Mouse (Mus musculus): Measurements from ENCODE around the gene Gm20503. TPM values are rescaled to one million over a fixed set of nuclear protein-coding genes. Genes with fewer than 3 reads are reported as not detected.

Gm20503 gene
- total and polyA plus RNA-seq, 3 experiments: 3.3 TPM; not detected in 2

DNA sequence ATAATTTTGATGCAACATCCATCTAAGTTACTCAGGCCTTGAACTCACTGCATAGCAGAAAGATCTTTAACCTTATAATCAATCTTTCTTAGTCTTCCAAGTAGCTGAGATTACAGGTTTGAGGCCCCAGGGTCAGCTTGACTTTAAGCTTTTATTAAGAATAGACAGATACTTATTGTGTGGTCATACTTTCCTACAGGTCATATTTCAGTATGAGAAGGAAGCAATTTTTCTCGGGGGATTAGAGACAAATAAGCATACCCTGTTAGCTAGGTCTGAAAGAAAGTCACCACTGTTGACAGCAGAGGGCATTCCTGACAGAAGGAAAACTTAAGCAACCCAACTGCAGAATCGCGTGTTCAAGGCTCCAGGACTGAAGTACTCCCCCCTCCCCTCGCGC, 5.0 kb downstream of the Gm20503 start:
- no peak for TF ChIP-seq RCOR1 (IDR thresholded peaks at IDR 0.05; ENCODE audit: low read depth, low read length)
- no peak for TF ChIP-seq POLR2AphosphoS5 (IDR thresholded peaks at IDR 0.05; ENCODE audit: borderline replicate concordance, low read depth, low read length)
- no peak for TF ChIP-seq POLR2A (IDR thresholded peaks at IDR 0.05; ENCODE audit: control insufficient read depth in 1 of 2, insufficient read depth in 1 of 2, low read depth in 1 of 2, low read length in 2 of 2, poor library complexity in 1 of 2)
- TF ChIP-seq MEF2A (IDR thresholded peaks at IDR 0.05; ENCODE audit: extremely low read depth, insufficient replicate concordance, low read depth, low read length, poor library complexity, severe bottlenecking): no peak
- no peak for TF ChIP-seq SMC3 (IDR thresholded peaks at IDR 0.05; ENCODE audit: low read depth, low read length)
- TF ChIP-seq EP300 (IDR thresholded peaks at IDR 0.05; ENCODE audit: low read depth in 1 of 2, low read length in 2 of 2): no peak
- TF ChIP-seq UBTF (IDR thresholded peaks at IDR 0.05; ENCODE audit: borderline replicate concordance, insufficient read depth, low read depth, low read length): no peak
- no peak for TF ChIP-seq NELFE (IDR thresholded peaks at IDR 0.05; ENCODE audit: low read depth, low read length)
- TF ChIP-seq ZMIZ1 (IDR thresholded peaks at IDR 0.05; ENCODE audit: low read depth, low read length): no peak
- TF ChIP-seq ZNF384 (IDR thresholded peaks at IDR 0.05; ENCODE audit: low read depth, low read length): no peak
- no peak for TF ChIP-seq RAD21 (IDR thresholded peaks at IDR 0.05; ENCODE audit: low read depth, low read length)
- TF ChIP-seq MYC (IDR thresholded peaks at IDR 0.05; ENCODE audit: low read depth, low read length): no peak
- TF ChIP-seq BHLHE40 (IDR thresholded peaks at IDR 0.05; ENCODE audit: borderline replicate concordance, low read depth, low read length): no peak
- TF ChIP-seq ZKSCAN1 (IDR thresholded peaks at IDR 0.05; ENCODE audit: low read depth, low read length): no peak
- no peak for TF ChIP-seq CTCF (IDR thresholded peaks at IDR 0.05 in 2 of 3, conservative IDR thresholded peaks at IDR 0.05 in 1 of 3; ENCODE audit: control insufficient read depth in 1 of 3, insufficient read depth in 1 of 3, low read depth in 2 of 3, low read length in 3 of 3, poor library complexity in 1 of 3, severe bottlenecking in 1 of 3)
- TF ChIP-seq TCF12 (IDR thresholded peaks at IDR 0.05; ENCODE audit: low read depth, low read length): no peak
- TF ChIP-seq E2F4 (IDR thresholded peaks at IDR 0.05; ENCODE audit: borderline replicate concordance, low read depth, low read length): no peak
- no peak for TF ChIP-seq ELF1 (IDR thresholded peaks at IDR 0.05; ENCODE audit: low read depth, low read length)
- no peak for TF ChIP-seq NRF1 (IDR thresholded peaks at IDR 0.05; ENCODE audit: insufficient read depth, low read depth, low read length, poor library complexity, severe bottlenecking)
- H3K27ac ChIP-seq (ENCODE audit: control insufficient read depth, low read depth, low read length): no peak overlapping the region
- no peaks in the 10 kb centered on the region for H3K9me3 ChIP-seq (replicated peaks; ENCODE audit: insufficient read depth, low read length)
- no peak overlapping the region for H3K9ac ChIP-seq (ENCODE audit: control insufficient read depth, low read depth, low read length, poor library complexity, severe bottlenecking)
- peaks cover 23 to 32% of the 10 kb centered on the region in 2 experiments for H3K4me1 ChIP-seq (ENCODE audit: control insufficient read depth in 1 of 2, insufficient read depth in 2 of 2, low read length in 2 of 2)
- no peak overlapping the region for H3K4me3 ChIP-seq (ENCODE audit: control insufficient read depth in 1 of 2, insufficient read depth in 1 of 2, low read depth in 2 of 2, low read length in 2 of 2)
- H3K36me3 ChIP-seq (ENCODE audit: control insufficient read depth in 1 of 2, insufficient read depth in 2 of 2, low read length in 2 of 2): peaks cover 0 to 42% of the 10 kb centered on the region in 2 experiments; a peak in 2 of 4 replicates
- H3K79me2 ChIP-seq (ENCODE audit: control insufficient read depth, insufficient read depth, low read length, poor library complexity): peaks cover 71% of the 10 kb centered on the region
- DNase-seq (ENCODE audit: low read depth, low spot score): no peak
- H3K27me3 ChIP-seq (ENCODE audit: control insufficient read depth in 1 of 2, insufficient read depth in 2 of 2, low read length in 2 of 2): no peaks in the 10 kb centered on the region

DNA sequence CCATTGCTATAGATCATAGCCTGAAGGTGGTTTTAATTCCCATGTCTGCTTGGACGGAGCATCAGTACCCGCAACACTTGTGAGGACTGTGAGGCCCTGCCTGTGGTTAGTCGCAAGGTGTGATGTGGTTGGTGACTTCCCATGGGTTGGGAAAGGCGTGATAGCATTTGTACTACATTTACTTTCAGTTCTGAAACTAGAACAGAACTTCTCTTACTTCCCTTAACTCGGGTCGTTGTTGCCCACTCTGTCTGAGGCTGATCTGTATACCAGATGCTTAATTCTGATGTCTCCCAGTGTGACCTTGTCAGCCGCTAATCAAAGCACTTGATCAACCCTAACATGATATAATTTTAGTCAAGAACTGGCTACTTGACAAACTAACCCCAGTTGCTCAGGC, 6.2 kb downstream of the Gm20503 start:
- peak; percentile 54 for DNase-seq (ENCODE audit: low read depth, low spot score)
- Histone ChIP-seq H3K27ac (ENCODE audit: control insufficient read depth, low read depth, low read length) (no peak overlapping the region), H3K27me3 (ENCODE audit: control insufficient read depth in 1 of 2, insufficient read depth in 2 of 2, low read length in 2 of 2) (no peaks in the 10 kb centered on the region), H3K4me3 (ENCODE audit: control insufficient read depth in 1 of 2, insufficient read depth in 1 of 2, low read depth in 2 of 2, low read length in 2 of 2) (peak overlapping the region; percentile 8 to 13; a peak in 3 of 4 replicates), H3K4me1 (ENCODE audit: control insufficient read depth in 1 of 2, insufficient read depth in 2 of 2, low read length in 2 of 2) (peaks cover 23 to 32% of the 10 kb centered on the region in 2 experiments), H3K9me3 (replicated peaks; ENCODE audit: insufficient read depth, low read length) (no peaks in the 10 kb centered on the region), H3K36me3 (ENCODE audit: control insufficient read depth in 1 of 2, insufficient read depth in 2 of 2, low read length in 2 of 2) (peaks cover 1 to 42% of the 10 kb centered on the region in 2 experiments; a peak in 3 of 4 replicates), H3K79me2 (ENCODE audit: control insufficient read depth, insufficient read depth, low read length, poor library complexity) (peaks cover 60% of the 10 kb centered on the region), H3K9ac (ENCODE audit: control insufficient read depth, low read depth, low read length, poor library complexity, severe bottlenecking) (peak overlapping the region; percentile 34)
- no peak for TF ChIP-seq MAZ (IDR thresholded peaks at IDR 0.05; ENCODE audit: low read depth, low read length)
- TF ChIP-seq SIN3A (IDR thresholded peaks at IDR 0.05; ENCODE audit: low read length): 0 out of 2 replicates have a peak, but pooled peaks have one; percentile 35
- no peak for TF ChIP-seq CTCF (IDR thresholded peaks at IDR 0.05 in 2 of 3, conservative IDR thresholded peaks at IDR 0.05 in 1 of 3; ENCODE audit: control insufficient read depth in 1 of 3, insufficient read depth in 1 of 3, low read depth in 2 of 3, low read length in 3 of 3, poor library complexity in 1 of 3, severe bottlenecking in 1 of 3)
- TF ChIP-seq RCOR1 (IDR thresholded peaks at IDR 0.05; ENCODE audit: low read depth, low read length): no peak
- TF ChIP-seq ETS1 (IDR thresholded peaks at IDR 0.05; ENCODE audit: low read depth, low read length): no peak
- no peak for TF ChIP-seq ZNF384 (IDR thresholded peaks at IDR 0.05; ENCODE audit: low read depth, low read length)
- no peak for TF ChIP-seq MEF2A (IDR thresholded peaks at IDR 0.05; ENCODE audit: extremely low read depth, insufficient replicate concordance, low read depth, low read length, poor library complexity, severe bottlenecking)
